Mouse (Mus musculus) midbrain, embryonic 13.5 days (tissue): ENCODE data around the gene Ptma. TPM values are rescaled to one million over a fixed set of nuclear protein-coding genes. Genes with fewer than 3 reads are reported as not detected.

Source experiments
- ATAC-seq: fragments of 200-750 bp; cut with Nextera tagmentation; 2 replicates; pipeline ENCODE4 v1.8.0; 2017; ENCODE audit warnings: mild to moderate bottlenecking, moderate TSS enrichment, moderate library complexity
- H3K27ac ChIP-seq: fragments of 300-500 bp; sonication (generic); 2 replicates; pipeline ENCODE4 v1.5.1; 2015; ENCODE audit warnings: inconsistent platforms, mild to moderate bottlenecking, moderate library complexity
- H3K27me3 ChIP-seq: fragments of 300-500 bp; sonication (generic); 2 replicates; pipeline ENCODE4 v1.6.1; 2015; ENCODE audit warnings: mild to moderate bottlenecking, inconsistent platforms
- H3K36me3 ChIP-seq: fragments of 300-500 bp; sonication (generic); 2 replicates; pipeline ENCODE4 v1.6.1; 2015; ENCODE audit warnings: mild to moderate bottlenecking, inconsistent platforms
- H3K4me1 ChIP-seq: fragments of 300-500 bp; sonication (generic); replicated peaks from 2 replicates; pipeline ENCODE4 v1.6.1; 2015; ENCODE audit warnings: inconsistent platforms
- H3K4me2 ChIP-seq: fragments of 300-500 bp; sonication (generic); replicated peaks from 2 replicates; pipeline ENCODE4 v1.6.1; 2015; ENCODE audit warnings: moderate library complexity, mild to moderate bottlenecking, inconsistent platforms
- H3K4me3 ChIP-seq: fragments of 300-500 bp; sonication (generic); replicated peaks from 2 replicates; pipeline ENCODE4 v1.5.1; 2015; ENCODE audit warnings: mild to moderate bottlenecking, inconsistent platforms
- H3K9ac ChIP-seq: fragments of 300-500 bp; sonication (generic); replicated peaks from 2 replicates; pipeline ENCODE4 v1.6.1; 2015; ENCODE audit warnings: mild to moderate bottlenecking, inconsistent platforms
- H3K9me3 ChIP-seq: fragments of 300-500 bp; sonication (generic); 2 replicates; pipeline ENCODE4 v1.6.1; 2016; ENCODE audit warnings: mild to moderate bottlenecking, inconsistent platforms
- WGBS: fragments of 180-500 bp; shearing (Covaris S2); methylation state at CpG from one replicate; pipeline ENCODE4 v1.1.7; 2015; 5-methylcytosine and 5-hydroxymethylcytosine counted together
- polyA plus RNA-seq: library from polyadenylated mRNA; unstranded; fragments of >200 nt; fragmentation: Nextera tagmentation; extraction: Ambion mirVana; gene quantifications from 2 replicates; pipeline ENCODE4 v1.2.1, GENCODE M21; 2015

The Ptma gene
- polyA plus RNA-seq, 1 experiment from 2014 or later: 2,381 TPM

DNA sequence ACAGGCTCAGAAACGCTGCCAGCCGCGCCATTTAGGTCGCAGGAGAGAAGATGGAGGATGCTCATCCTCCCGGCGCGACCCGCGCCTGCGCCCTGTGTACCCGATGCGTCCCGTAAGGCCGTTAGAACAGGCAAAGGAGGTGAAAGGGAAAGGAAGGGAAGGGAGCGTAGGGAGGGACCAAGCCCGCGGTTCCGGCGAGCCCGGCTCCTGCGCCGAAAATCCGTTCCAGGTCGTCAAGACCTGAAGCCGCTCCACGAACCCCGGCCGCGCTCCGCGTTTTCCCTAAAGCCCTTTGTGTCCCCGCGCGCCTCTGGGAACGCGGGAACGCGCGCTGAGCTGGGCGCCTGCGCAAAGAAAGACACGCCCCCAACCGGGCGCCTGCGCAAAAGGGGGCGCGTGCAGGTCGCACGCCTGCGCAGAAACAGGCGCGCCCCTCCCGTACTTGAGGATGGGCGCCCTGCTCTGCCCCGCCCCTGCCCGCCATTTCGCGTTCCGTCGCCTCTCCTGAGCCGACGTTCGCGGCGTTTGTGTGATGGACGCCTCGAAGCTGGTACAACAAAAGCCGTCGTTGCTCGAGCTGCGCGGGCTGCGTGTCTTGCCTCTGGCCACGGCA, 39.1 kb upstream of the Ptma start:
- Histone ChIP-seq H3K27me3 (no peaks in the 10 kb centered on the region), H3K4me2 (peak overlapping the region; percentile 82), H3K36me3 (no peaks in the 10 kb centered on the region), H3K9ac (peak overlapping the region; percentile 96), H3K4me3 (peak overlapping the region; percentile 63), H3K9me3 (no peaks in the 10 kb centered on the region), H3K27ac (peak overlapping the region; percentile 99), H3K4me1 (peaks cover 23% of the 10 kb centered on the region)
- under 1% methylated on average over 71 of the region's 74 CpGs for WGBS
- ATAC-seq: peak; percentile 98

DNA sequence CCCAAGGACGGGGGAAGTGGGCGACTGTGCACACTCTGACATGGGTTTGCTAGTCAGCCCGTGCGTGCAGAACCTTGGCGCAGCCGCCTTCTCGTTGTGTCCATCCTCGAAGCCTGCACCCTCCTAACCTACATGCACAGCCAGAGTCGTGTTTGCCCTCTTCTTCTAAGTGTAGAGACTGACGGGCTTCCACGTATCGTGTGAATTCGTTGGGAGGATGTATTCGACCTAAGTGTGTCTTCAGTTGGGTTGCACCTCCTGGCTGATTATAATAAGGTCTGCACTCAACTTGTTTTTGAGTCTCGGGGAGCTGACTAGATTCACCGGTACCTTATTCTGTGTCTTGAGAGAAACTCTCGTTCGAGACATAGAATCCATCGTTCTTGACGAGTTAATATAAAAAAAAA, 38.6 kb upstream of the Ptma start:
- Histone ChIP-seq H3K4me2 (peak overlapping the region; percentile 82), H3K4me1 (peaks cover 20% of the 10 kb centered on the region), H3K27ac (peak overlapping the region; percentile 99), H3K36me3 (no peaks in the 10 kb centered on the region), H3K9ac (peak overlapping the region; percentile 96), H3K27me3 (no peaks in the 10 kb centered on the region), H3K9me3 (no peaks in the 10 kb centered on the region), H3K4me3 (peak overlapping the region; percentile 63)
- ATAC-seq: no peak
- whole genome bisulfite sequencing: 10% methylated on average over 20 of the region's 20 CpGs

DNA sequence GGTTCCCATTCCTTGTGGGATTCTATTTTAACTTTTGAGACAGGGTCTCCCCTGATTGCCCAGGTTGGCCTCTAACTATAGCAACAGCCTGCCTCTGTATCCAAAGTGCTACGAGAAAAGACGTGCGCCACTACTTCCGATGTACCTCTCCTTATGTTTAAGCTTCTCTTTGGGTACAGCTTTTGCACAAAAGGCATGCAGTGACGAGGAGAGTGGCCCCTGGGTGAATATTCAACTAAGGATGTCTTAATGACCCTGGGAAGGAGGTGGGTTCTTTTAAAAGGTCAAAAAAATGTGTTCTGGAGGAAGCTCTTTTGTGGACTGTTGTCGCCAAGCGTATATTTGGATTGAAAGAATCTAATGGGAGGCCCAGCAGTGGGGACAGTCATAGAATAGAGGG, 38.2 kb upstream of the Ptma start:
- no peaks in the 10 kb centered on the region for H3K36me3 ChIP-seq
- no peaks in the 10 kb centered on the region for H3K27me3 ChIP-seq
- H3K4me3 ChIP-seq: peak overlapping the region; percentile 63
- peak overlapping the region; percentile 99 for H3K27ac ChIP-seq
- H3K9me3 ChIP-seq: no peaks in the 10 kb centered on the region
- peak overlapping the region; percentile 82 for H3K4me2 ChIP-seq
- peak overlapping the region; percentile 96 for H3K9ac ChIP-seq
- peaks cover 20% of the 10 kb centered on the region for H3K4me1 ChIP-seq
- ATAC-seq: no peak
- WGBS: 57% methylated on average over 7 of the region's 7 CpGs

DNA sequence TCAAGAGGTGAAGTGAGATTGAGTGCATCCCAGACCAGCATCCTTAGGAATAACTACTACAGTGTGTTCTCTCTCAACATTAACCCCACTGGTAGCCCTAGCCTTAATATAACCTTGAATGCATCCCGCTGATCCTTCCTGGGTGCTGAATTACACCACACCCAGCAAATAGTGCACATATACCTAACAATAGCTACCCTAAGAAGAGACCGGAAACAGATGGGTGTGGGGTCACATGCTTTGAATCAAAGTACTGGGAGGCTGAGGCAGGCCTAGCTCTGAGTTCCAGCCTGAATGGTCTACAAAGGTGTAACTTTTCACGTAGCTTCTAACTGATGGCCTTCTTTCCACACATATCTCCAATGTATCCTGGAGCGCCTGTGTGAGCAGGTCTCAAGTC, 37.8 kb upstream of the Ptma start:
- H3K9ac ChIP-seq: peak overlapping the region; percentile 96
- peaks cover 20% of the 10 kb centered on the region for H3K4me1 ChIP-seq
- H3K36me3 ChIP-seq: no peaks in the 10 kb centered on the region
- H3K27me3 ChIP-seq: no peaks in the 10 kb centered on the region
- peak overlapping the region; percentile 63 for H3K4me3 ChIP-seq
- H3K4me2 ChIP-seq: peak overlapping the region; percentile 82
- H3K27ac ChIP-seq: peak overlapping the region; percentile 99
- 97% methylated on average over 4 of the region's 4 CpGs for whole genome bisulfite sequencing
- no peak for ATAC-seq
- no peaks in the 10 kb centered on the region for H3K9me3 ChIP-seq

DNA sequence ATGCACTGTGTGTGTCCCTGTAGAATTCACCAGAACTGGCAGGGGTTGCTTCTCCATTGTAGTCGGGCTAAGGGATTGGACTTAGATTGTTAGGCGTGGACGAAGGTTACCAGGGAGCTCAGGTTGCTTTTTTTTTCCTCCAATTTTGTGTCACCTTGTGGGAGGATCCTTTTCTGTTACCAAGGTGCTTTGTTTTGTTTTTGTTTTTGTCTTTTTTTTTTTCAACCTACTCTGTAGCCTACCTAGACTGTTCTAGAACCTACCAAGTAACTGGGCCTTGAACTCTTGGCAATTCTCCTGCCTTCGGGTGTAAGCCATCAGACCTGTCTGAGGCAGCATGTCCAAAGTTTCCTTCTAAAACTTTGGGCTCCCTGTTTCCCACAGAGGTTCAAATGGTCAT, 36.6 kb upstream of the Ptma start:
- H3K9ac ChIP-seq: no peak overlapping the region
- no peaks in the 10 kb centered on the region for H3K9me3 ChIP-seq
- no peak overlapping the region for H3K27ac ChIP-seq
- no peak for ATAC-seq
- WGBS: 100% methylated on average over 4 of the region's 4 CpGs
- H3K4me1 ChIP-seq: peaks cover 20% of the 10 kb centered on the region
- H3K27me3 ChIP-seq: no peaks in the 10 kb centered on the region
- H3K4me2 ChIP-seq: no peak overlapping the region
- H3K36me3 ChIP-seq: no peaks in the 10 kb centered on the region
- H3K4me3 ChIP-seq: no peak overlapping the region

DNA sequence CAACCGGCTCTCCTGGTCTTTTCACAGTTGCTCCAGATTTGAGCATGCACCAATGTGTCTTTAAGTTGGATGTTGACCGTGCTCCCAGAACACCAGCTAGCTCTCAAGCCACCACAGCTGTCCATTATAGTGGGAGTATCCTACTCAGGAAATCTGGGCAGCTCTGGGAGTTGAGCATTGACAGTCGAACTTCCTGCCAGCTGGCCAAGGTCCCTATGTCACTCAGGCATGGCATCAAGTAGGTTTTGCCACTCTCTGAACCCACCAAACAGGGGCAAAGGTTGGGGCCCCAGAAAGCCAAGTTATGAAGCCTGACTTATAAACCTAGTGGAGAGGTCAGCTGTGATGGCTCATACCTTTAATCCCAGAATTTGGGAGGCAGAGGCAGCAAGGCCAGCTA, 35.8 kb upstream of the Ptma start:
- Histone ChIP-seq H3K4me1 (peaks cover 20% of the 10 kb centered on the region), H3K27me3 (no peaks in the 10 kb centered on the region), H3K27ac (no peak overlapping the region), H3K4me3 (no peak overlapping the region), H3K36me3 (no peaks in the 10 kb centered on the region), H3K9me3 (no peaks in the 10 kb centered on the region), H3K4me2 (no peak overlapping the region), H3K9ac (no peak overlapping the region)
- 95% methylated on average over 3 of the region's 3 CpGs for WGBS
- no peak for ATAC-seq

DNA sequence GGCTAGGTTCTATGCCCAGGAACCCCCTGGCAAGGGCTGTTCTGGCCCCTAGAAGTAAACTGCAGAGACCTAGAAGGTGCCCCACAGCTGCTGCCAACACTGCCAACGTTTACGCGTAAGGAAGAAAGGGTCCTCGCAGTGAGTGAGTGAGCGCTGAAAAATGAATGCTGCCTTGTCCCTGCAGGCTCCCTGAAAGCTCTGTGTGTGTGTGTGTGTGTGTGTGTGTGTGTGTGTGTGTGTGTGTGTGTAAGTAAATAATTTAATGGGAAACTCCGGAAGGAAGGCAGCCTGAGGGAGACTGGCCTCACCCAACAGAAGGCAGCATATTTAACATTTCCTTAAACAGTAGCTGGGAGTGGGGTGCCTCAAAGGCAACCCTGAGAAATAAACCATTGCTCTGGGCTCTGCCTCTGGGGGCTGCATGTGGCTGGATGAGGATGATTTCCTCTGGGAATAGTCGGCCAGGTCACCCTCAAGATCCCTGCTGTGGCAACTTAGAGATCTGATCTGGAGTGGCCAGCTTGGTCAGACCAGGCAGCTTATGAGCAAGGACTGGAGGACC, 34.9 kb upstream of the Ptma start:
- H3K27me3 ChIP-seq: no peaks in the 10 kb centered on the region
- peaks cover 20% of the 10 kb centered on the region for H3K4me1 ChIP-seq
- no peak overlapping the region for H3K9ac ChIP-seq
- H3K4me3 ChIP-seq: no peak overlapping the region
- no peaks in the 10 kb centered on the region for H3K36me3 ChIP-seq
- H3K4me2 ChIP-seq: no peak overlapping the region
- no peaks in the 10 kb centered on the region for H3K9me3 ChIP-seq
- ATAC-seq: no peak
- WGBS: 60% methylated on average over 7 of the region's 7 CpGs
- H3K27ac ChIP-seq: peak overlapping the region; percentile 61; the same call in 1 of the 2 replicates

DNA sequence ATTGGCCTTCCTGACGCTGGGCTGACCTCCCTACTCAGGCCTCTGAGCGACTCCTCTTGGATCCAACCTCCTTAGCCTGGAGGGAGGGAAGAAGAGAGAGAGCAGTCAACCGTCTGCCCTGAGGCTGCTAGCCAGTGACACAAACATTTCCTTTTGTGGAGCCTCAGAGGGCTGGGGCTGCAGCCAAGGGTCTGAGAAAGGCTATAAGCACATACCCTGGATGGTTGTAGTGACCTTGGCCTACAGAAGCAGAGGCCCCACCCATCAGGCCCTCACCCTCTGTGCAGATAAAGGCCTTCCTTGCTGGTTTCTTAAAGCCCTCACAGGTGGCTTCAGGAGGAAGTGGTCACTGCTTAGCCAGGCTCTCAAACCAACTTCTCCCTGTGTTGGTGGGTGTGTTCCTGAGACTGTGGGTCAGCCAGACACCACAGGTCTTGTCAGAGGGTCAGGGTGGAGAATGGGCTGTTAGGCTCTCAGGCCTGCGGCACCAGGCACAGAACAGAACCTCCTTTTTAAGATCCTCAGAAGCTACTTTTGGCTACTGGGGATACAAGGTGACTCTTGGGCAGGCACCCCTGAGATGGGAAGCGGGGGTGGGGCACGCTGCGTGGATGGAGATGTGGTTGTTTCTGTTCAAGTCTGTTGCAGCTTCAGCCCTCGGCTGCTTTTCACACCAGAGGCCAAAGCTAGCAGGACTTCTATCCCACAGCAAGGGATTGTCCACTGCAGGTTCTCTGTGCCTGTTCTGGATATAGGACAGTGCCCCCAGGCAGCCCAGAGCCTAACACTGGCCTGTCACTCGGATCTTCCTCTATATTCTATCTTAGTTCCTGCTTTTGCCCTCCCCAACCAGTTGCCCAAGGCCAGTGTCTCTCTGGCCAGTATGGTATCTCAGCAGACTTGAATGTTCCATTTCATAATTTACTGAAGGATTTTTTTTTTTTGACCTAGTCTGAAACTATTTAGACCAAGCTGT, 34.1 kb upstream of the Ptma start:
- whole genome bisulfite sequencing: 71% methylated on average over 9 of the region's 9 CpGs

DNA sequence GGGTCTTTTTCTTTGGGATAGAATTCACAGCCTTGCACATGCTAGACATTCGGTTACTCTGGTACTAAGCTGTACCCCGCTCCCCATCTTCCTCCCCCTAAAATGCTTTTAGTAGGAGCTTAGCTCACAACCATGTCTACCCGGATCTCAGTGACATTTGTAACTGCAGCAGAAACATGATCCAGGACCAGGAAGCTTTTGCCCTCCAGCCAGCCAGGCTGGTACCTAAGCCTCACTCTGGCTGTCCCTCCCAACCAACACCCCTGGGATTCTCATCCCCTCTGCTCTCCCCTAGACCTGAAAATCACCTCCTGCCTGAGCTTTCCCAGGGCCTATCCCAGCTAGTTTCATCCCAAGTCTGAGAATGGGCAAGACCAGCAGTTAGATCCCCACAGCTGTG, 32.7 kb upstream of the Ptma start:
- Histone ChIP-seq H3K27me3 (no peaks in the 10 kb centered on the region), H3K9ac (no peak overlapping the region), H3K36me3 (no peaks in the 10 kb centered on the region), H3K4me1 (peaks cover 25% of the 10 kb centered on the region), H3K4me3 (no peak overlapping the region), H3K27ac (no peak overlapping the region), H3K9me3 (no peaks in the 10 kb centered on the region), H3K4me2 (no peak overlapping the region)
- WGBS: 88% methylated on average over 3 of the region's 3 CpGs
- ATAC-seq: no peak

More for the DNA sequence above, 34.1 kb upstream of the Ptma start:
- Histone ChIP-seq H3K36me3 (no peaks in the 10 kb centered on the region), H3K9me3 (no peaks in the 10 kb centered on the region), H3K27ac (peak overlapping the region; percentile 61; the same call in 1 of the 2 replicates), H3K27me3 (no peaks in the 10 kb centered on the region), H3K9ac (no peak overlapping the region), H3K4me2 (no peak overlapping the region), H3K4me3 (no peak overlapping the region), H3K4me1 (peaks cover 20% of the 10 kb centered on the region)
- ATAC-seq: no peak

DNA sequence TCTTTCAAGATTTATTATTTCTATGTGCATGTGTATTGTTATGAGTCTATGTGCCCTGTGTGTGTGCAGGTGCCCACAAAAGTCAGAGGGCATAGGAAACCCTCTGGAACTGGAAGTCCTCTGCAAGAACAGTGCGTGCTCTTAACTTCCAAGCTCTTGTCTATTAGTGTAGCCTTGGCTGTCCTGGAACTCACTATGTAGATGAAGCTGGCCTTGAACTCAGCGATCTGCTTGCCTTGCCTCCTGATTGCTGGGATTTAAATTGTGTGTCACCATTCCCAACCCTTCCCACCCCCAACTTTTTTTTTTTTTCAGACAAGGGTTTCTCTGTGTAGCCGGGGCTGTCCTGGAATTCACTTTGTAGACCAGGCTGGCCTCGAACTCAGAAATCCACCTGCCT, 30.2 kb upstream of the Ptma start:
- Histone ChIP-seq H3K27me3 (no peaks in the 10 kb centered on the region), H3K4me1 (peaks cover 30% of the 10 kb centered on the region), H3K27ac (no peak overlapping the region), H3K4me2 (no peak overlapping the region), H3K4me3 (no peak overlapping the region), H3K9ac (no peak overlapping the region), H3K36me3 (no peaks in the 10 kb centered on the region), H3K9me3 (no peaks in the 10 kb centered on the region)
- WGBS: 94% methylated on average over 4 of the region's 4 CpGs
- no peak for ATAC-seq

DNA sequence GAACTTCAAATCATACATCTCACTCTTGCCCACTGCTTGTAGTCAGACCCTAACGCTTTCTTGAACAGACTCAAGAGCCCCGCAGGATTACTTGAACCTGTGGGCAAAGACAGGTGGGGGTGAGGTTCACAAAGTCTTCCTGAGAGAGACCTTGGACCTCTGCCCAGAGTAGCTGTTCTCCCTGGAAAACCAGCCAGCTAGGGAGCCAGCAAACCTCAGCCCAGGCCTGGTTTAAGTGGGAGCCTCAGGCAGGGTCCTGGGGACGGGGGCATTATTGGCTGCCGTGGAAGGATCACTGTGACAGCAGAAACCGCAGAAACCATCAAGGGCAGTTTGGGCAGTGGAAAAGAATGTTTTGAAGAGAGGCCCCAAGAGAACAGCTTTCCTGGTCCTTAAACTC, 29.2 kb upstream of the Ptma start:
- H3K4me2 ChIP-seq: no peak overlapping the region
- WGBS: 86% methylated on average over 5 of the region's 5 CpGs
- H3K9ac ChIP-seq: no peak overlapping the region
- H3K4me3 ChIP-seq: no peak overlapping the region
- no peaks in the 10 kb centered on the region for H3K9me3 ChIP-seq
- no peak overlapping the region for H3K27ac ChIP-seq
- H3K27me3 ChIP-seq: no peaks in the 10 kb centered on the region
- no peak for ATAC-seq
- H3K36me3 ChIP-seq: no peaks in the 10 kb centered on the region
- peaks cover 29% of the 10 kb centered on the region for H3K4me1 ChIP-seq

DNA sequence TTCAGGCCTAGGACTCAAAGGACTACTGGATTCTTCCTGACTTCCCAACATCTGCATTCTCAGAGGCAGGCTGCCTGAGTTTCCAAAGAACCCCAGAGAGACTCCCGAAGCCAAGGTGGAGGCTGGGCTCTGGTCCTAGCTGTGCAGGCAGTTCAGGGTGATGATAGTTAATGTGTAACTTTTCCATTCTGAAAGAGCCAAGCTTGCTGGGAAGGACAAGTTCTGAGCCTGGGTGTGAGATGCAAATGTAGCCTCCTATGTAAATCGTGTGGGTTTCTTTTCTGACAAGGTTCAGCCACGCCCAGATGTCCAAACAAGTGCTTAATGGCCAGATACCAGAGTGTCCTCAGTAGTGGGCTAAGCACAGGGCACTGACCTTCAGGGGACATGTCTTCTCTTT, 28.5 kb upstream of the Ptma start:
- H3K36me3 ChIP-seq: no peaks in the 10 kb centered on the region
- WGBS: 58% methylated on average over 3 of the region's 3 CpGs
- ATAC-seq: no peak
- H3K9ac ChIP-seq: no peak overlapping the region
- H3K9me3 ChIP-seq: no peaks in the 10 kb centered on the region
- H3K4me1 ChIP-seq: peaks cover 34% of the 10 kb centered on the region
- no peak overlapping the region for H3K4me3 ChIP-seq
- H3K27me3 ChIP-seq: no peaks in the 10 kb centered on the region
- no peak overlapping the region for H3K4me2 ChIP-seq
- no peak overlapping the region for H3K27ac ChIP-seq
